Mouse (Mus musculus): ENCODE measurements at regions not wholly inside any gene's neighbourhood (a gene's known extent, or its start where the extent isn't known, plus 50 kb on each side); places are given as distances from the start of the nearest gene placed in this dataset.

GRCm38 (mm10) chr4:103421541-103421951 is 107.9 kb downstream of the Oma1 start:
- DNase-seq (ENCODE audit: low spot score in 2 of 2): no peak

- DNase-seq (ENCODE audit: low spot score in 2 of 2): no peak
Observed at GRCm38 (mm10) chr4:103441383-103441782, 127.8 kb downstream of the Oma1 start.

DNA sequence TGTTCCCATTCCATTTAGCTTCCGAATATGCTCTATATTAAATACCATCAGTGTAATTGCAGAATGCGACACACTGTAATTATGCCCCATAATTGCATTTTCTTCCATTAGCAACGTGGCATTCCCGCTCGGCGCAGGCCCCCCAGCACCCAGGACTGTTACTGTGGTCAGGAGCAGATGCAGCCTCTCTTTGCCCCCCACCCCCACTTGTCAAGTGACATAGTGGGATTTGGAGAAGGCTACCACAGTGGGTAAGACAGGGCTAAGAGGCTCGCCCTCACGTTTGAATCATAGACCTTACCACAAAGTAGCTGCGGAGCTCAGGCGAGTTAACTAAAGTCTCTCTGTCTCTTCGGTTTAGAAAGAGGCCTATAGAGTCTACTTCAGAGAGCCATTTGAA is 128.3 kb downstream of the Oma1 start:
- no peak for DNase-seq (ENCODE audit: low spot score in 2 of 2)

GRCm38 (mm10) chr4:103449276-103449675 is 135.7 kb downstream of the Oma1 start:
- no peak for DNase-seq (ENCODE audit: low spot score in 2 of 2)

DNA sequence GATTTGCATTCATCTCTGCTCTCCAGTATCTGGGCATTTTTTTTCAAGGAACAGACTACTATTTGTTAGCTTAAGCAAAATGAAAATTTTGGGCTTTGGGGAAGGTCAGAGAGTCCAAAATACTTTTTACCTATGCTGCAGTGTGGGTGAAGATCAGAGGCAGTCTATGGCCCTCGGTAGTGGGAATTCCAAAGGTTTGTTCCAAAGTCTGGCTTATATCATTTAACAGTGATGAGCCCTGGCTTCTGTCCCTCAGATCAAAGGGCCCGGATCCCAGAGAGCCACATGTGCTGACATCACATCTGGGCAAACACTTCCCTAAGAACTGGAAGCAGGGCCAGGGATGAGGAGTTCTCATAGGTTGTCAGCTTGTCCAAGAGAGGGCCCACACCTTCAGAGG is 136.5 kb downstream of the Oma1 start:
- no peak for DNase-seq (ENCODE audit: low spot score in 2 of 2)

DNA sequence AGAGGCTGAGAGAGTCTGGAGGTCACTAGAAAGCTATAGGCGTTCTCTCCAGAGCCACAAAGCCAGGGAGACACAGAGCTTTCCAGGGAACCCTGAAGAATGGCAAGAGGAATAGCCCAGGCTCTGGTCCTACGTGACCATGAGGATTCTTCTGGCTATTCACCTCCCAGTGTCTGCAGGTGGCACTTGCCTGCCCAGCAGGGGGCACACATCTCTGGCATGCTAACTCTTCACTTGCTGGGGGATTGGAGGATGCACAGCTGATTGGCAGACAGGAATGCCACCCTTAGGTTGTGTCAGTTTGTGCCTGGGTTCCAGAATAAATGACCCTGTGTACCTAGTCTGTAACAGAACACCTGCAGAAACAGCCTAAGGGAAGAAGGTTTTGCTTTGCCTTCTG is 141.8 kb downstream of the Oma1 start:
- no peak for DNase-seq (ENCODE audit: low spot score in 2 of 2)

DNA sequence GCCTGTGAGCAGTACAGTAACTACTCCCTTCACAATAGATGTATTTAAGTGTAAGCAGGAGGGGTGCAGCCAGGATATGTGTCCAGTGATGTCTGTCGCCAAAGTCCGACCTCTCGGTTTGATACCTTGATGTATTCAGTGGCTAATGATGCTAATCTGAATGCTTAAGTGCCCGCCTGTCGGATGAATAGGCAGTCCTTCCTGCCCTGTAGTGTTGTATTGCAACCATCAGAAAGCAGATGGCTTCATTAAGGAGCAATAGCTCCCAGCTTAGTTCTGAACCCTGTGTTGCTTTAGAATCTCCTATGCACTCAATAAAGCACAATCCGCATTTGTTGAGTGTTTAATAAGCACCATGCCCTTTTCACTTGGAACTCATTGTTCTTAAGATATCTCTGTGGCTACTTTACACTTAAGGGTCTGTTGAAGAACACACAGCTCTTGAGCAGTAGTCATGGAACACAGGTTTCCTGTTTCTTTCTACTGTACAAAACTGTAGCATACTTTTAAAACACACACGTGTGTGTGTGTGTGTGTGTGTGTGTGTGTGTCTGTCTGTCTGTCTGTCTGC is 152.5 kb downstream of the Oma1 start:
- DNase-seq (ENCODE audit: low spot score in 2 of 2): no peak

- no peak for DNase-seq (ENCODE audit: low spot score in 2 of 2)
Observed at GRCm38 (mm10) chr4:103475596-103475995, 143.6 kb upstream of the Dab1 start.

GRCm38 (mm10) chr4:103486140-103486965 is 132.8 kb upstream of the Dab1 start:
- DNase-seq (ENCODE audit: low spot score in 2 of 2): no peak

DNA sequence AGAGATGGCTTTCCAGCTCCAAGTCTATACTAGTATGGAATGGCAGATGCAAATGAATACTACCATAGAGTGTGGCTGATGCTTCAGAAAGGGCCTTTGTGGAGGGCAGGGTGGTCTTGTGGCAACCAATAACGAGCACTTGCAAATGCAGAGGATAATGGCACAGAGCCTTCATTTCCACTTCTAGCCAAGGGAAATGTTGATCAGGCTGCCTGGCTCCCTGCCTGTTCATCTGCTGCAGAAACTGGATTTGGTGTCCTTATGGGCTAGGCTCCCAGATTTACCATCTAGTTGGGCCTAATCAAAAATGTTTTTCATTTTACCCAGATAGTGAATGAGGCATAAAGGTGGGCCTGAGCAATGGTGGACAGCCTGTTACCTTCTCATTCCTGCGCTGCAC is 110.7 kb upstream of the Dab1 start:
- peak; percentile 54 to 82 for DNase-seq (ENCODE audit: low spot score in 2 of 2)

GRCm38 (mm10) chr4:103512901-103513300 is 106.3 kb upstream of the Dab1 start:
- DNase-seq (ENCODE audit: low spot score in 2 of 2): no peak

DNA sequence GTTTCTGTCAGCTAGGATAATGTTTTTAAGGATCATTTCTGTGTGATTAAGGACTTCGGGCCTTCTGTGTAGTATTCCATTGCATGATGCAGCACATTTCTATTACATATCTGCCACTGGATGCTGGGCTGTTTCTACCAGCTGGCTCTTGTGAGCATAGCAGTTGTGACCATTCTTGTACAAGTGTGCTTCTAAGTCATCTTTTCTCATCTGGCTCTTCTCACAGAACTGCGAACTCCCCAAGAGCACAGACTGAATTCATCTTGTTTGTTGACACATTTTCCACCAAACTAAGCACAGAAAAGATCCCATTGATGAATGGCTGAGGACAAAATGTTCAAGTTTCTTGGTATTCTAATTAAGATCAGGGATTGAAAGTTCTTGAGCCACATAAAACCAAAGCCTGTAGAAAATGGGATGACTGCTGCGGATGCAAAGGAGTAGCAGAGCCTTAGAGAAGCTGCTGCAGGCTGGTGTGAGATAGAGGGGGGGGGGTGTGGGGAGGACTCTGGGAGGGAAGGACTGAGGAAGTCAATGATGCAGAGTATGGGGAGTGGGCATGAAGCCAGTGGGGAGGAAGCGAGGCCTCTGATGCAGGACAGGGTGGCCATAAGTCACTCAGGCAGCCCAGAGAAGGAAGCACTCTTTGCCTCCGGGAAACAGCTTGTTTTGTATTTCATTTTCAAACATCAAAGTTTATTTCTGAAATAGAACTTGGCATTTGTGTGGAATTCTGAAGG is 97.1 kb upstream of the Dab1 start:
- DNase-seq (ENCODE audit: low spot score in 2 of 2): no peak

GRCm38 (mm10) chr4:103536534-103537265 is 82.5 kb upstream of the Dab1 start:
- no peak for DNase-seq (ENCODE audit: low spot score in 2 of 2)

GRCm38 (mm10) chr4:103540960-103541359 is 78.2 kb upstream of the Dab1 start:
- DNase-seq (ENCODE audit: low spot score in 2 of 2): no peak

DNA sequence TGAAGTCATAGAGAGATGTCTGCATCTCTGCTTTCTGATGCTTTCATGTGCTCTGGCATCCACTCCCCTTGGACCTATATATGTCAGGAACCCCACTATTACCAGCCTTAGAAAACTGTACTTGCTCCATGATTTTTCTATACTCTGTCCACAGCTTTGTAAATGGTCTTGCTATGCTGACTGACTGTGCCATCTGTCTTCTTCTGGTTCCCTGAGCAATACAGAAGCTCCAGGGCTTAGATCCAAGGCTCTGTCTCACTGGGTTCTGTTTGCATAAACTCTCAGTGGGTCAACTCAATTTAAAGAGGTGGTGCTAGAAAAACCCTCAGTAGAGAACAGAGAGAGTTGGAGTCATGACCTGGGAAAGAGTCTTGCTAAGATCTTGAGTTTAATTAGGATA is 71.9 kb upstream of the Dab1 start:
- DNase-seq (ENCODE audit: low spot score in 2 of 2): no peak

DNA sequence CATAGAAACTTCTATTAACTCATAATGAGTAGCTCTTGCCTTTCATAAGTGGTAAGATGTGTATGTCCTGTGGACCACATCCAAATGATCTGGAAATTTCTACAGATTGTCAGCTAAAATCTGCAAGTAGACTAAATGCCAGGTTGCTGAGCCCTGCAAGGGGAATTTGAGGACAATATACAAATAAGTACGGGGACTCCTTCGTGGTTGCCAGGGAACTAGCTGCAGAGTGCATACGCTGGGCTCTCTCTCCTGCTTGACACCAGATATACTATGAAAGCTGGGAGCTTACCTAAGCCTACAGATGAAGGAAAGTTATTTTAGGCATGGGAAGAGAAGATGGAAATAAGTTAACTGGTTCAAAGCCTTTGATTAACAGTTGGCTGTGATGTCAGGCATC is 66.7 kb upstream of the Dab1 start:
- no peak for DNase-seq (ENCODE audit: low spot score in 2 of 2)

DNA sequence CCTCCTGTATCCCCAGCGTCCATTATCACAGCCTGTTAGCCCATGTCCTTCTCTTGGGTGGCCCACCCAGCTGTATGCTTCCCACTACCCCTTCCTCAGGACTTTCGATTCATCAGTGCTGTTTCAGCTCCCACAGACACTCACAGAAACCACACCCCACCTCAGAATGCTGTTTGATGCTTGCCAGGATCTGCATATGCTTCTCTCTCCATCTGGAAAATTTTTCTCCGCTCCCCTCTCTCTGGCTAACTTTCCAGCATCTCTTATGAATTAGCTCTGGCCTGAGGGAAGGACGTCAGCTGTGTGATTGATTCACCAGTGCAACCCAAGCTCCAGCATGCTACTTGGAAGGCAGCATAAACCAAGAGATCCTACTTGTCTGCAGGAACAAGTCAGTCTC is 66.0 kb upstream of the Dab1 start:
- DNase-seq (ENCODE audit: low spot score in 2 of 2): peak; percentile 25 to 37

GRCm38 (mm10) chr4:103554597-103554996 is 64.6 kb upstream of the Dab1 start:
- no peak for DNase-seq (ENCODE audit: low spot score in 2 of 2)

Measured in layer of hippocampus, adult 8-10 months (tissue).